Mouse (Mus musculus) cerebellum, adult 9-10 months (tissue): ENCODE results near the gene Tff2.

Source experiments
- DNase-seq: peaks from one replicate; pipeline ENCODE4 v3.0.0; 2022

The Tff2 gene

DNA sequence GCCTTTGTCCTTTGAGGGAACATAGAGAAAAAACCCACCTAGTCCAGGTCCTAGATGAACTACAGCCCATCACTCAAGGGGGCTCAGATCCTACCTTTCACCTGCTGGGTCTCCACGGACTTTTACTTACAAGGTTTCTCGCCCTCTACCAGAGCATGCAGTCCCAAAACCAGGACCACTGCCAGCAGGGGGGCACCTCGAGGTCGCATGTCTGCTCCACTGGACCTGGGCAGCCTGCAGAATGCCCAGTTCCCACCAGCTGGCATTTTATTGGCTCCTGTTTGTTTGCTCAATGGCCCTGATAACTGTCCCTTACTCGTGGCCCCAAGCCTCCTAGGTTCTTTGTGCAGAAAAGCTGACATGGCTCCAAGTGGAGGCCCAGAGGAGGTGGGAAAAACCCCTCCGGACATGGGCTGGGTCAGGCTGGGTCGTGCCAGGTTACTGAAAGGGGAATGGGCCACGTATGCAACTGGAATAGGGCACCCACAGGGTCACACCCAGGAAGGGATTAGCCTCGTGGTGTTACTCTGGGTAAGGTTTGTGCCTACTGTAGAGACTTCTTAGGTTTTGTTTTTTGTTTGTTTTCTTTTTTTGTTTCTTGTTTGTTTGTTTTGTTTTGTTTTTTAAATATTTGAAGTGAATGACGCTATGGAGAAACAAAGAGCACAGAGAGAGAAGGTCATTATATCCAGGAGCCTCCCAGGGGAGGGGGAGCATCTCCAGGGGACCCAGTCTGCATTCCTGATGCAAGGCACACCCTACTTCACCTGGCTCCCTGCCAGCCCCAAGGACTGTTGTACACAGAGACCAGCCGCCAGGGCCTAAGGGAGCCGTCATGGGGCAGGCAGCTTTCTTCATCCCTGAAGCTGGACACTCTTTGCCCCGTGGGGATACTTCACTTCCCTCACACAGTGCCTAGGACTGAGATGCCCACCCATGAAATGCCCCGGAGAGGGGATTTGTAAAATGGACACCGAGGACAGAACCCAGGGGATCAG lies at the start of gene Tff2:
TSS of gene Tff2 (minus strand) at position 243 of the 998 bp plus-strand sequence.
- no peak for DNase-seq

DNA sequence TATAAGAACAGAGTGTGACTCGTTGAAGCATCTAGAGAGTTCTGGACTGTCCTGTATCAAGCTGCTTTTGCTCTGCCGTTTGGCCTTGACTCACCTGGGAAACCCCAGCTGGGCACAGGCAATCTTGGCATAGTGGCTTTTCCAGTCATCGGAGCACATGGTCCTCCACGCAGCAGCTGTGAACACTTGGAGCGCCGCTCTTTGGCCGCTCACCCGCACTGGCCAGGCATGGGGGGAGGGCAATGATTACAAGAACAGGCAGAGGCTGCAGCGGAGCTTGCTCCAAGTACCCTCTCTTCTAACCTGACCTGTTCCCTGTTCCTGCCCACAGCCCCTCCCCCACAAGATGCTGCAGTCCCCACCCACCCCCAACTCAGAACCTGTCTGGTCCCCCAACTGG lies 49.3 kb upstream of the Tff2 start:
- DNase-seq = no peak

DNA sequence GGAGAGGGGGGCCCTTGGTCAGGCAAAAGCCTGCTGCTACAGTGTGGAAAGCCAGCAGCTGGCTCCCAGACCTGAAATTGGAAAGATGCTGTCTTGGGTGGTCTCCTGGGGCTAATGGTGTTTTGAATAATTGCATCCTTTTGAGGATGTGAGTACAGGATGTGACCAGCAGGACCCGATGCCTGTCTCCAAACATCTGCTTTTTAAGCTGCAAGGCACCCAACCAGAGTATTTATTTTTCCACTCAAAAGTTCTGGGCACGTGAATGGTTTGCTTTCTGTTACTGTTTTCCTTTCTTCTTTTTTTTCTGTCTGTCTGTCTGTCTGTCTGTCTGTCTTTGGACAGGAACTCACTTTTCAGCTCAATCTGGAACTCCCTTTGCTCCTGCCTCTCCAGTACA lies 48.6 kb upstream of the Tff2 start:
- no peak for DNase-seq

DNA sequence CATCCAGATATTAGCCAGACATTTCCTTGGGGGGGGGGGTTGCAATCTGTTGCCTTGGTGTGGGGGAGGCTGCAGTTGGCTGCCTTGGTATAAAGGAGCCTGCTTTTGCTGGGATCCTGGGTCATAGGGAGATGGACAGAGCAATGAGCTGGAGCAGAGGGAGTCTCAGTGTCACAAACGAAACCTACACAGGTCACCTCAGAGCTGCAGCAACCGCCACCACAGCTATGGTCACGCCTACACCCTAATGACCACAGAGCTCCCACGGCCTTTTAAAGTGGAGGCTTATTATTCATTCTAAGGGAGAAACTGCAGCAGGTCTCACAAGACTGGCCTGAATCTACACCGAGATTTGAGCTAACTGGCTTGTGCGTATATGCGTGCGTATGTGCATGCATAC lies 47.7 kb upstream of the Tff2 start:
- DNase-seq = no peak

DNA sequence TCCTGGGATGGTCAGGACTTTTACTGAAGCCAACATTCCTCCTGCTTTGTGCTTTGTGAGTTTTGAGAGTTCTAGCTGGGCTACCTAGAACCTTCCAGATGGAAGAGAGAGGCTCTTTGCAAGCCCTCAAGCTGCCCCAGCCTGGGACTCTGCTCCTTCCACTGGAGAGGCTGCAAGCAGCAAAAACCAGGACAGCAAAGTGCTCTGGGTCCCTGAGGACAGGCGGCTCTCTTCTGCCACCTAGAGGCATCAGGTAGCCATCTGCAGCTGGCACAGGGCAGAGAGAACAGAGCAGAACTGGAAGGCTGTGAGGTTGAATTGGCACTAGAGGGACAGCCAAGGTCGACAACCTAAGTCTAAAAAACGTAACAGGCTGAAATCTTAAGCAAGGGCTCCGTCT lies 43.3 kb upstream of the Tff2 start:
- peak; percentile 87 for DNase-seq

DNA sequence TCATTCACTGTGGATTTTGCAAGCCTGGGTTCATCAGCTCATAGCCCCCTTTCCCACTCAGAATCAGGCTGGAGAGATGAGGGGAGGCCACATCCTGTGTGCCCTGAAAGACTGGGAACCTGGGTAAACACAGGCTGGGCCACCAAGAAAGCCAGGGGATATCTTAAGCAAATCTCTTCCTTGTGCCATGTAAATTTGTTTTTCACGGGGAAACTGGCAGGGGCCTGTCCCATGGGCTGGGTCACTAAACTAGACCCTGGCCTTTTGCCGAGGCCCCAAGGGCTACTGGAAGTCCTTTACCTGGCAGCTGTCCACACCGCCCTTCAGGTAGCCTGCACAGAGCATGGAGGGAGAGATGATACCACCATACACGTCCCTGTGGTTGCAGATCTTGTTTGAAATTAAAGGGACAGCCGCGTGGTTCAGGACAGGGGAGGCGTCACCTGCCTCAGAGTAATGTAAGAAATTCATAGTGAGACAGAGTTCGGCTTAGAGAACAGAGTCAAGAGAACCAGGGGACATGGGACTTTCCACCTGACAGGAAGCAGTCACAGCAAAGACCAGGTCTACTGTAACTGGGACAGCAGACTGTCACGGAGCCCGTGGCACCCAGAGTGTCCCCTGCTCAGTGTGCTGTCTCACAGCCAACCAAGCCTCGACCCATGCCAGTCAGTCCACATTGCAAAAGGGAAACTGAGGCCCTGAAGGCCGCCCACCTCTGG lies 40.3 kb upstream of the Tff2 start:
- DNase-seq = no peak

DNA sequence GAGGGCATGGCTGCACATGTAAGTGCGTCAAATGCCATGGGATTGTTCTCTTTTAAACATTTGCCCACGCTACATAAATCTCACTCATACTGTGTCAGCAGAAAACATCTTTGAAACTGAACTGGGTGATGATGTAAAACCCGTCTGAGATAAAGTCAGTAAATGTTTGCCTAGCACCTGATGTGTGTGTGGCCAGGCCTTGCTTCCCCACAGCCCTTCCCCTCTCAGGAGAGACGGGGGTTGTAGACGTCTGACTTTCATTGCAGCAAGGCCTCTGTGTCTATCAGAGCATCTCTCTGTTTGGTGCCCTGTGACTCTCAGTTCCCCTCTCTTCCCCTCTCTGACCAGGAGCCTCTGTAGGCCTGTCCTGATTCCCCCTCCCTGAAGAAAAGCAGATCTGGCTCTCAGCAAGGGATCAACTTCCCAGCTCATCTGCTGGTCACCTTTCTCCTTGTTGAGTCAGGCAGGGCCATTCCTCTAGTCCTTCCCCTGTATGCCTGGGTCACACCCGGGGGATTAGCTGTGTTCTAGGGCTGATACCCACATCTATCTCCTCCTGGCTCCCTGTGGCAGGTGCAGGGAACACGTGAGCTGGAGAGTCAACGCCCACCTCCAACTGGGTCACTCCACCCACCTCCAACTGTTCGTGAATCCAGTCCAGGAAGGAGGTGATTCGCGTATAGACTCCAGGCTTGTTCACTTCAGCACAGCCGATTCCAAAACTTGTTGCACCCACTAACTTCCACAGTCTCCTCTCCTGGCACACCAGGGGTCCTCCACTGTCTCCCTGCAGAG lies 39.3 kb upstream of the Tff2 start:
- peak; percentile 54 for DNase-seq

DNA sequence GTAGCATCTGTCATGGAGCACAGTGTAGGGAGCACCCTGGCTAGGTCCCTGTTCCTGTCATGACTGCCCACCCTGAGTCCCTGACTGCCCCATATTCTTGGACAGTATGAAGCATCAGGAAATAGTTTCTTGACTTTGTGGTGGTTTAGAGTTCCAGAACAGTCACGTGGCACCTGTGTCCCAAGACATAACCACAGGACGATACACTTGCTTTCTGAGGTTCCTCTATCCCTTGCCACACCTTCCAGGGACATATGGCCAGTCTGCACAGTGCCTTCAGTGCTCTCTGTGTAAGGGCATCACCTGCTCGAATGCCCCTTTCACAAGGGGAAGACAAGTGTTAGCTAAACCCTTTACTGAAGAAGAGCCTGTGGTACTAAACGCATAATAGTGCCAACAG lies 37.4 kb upstream of the Tff2 start:
- no peak for DNase-seq

DNA sequence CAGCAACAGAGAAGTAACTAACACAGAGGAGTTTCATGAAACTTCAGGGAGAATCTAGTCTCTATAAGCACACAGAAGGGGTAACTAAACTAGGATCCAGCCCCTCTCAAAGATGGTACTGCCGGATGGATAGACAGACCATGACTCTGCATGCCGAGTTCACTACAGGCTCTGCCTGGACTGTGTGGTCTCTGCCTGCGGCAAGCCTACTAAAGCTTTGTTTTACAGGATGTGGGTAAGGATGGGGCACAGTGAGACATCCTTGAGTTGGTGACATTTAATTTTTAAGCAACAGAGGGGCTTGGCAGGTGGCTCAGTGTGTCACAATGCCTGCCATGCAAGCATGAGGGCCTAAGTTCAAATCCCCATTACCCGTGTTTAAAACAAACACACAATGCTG lies 32.2 kb upstream of the Tff2 start:
- DNase-seq = no peak

DNA sequence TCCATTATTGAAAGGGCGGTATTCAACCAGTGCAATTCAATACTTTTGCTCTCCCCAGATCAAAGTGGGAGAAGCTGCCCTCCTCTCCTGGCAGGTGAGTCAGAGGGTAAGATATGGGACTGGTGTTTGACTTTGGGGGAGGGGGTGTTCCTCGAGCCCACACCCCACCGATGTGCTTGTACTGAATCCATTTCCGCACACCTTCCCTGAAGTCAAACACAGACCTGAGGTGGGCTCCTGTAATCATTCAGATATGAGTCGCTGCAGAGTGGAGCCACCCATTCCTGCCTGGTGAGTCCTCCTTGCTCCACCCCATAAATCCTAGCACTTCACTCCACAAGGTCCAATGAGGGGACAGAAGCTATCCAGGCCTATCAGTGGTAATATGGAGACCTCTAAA lies 25.7 kb upstream of the Tff2 start:
- DNase-seq = no peak

DNA sequence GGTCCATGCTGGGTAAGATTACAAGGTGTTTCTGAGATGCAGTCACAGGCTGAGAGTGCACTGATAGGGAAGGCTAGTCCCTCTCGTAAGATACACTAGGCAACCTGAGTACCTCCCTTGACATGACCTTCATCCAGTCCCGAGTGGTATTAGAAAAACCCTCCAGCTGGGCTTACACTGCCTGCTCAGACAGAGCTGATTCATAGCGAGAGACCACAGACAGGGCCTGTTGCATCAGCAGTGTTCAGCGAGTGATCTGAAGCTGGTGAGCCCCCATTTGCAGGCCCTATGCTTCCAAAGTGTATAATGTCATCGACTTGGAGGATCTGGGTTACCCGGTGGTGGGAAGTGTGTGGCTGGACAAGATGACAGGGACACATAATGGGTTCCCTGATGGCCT lies 21.0 kb upstream of the Tff2 start, which contains the start of gene Tff1:
TSS of gene Tff1 (minus strand) at position 151 of the 400 bp plus-strand sequence.
- DNase-seq = no peak

DNA sequence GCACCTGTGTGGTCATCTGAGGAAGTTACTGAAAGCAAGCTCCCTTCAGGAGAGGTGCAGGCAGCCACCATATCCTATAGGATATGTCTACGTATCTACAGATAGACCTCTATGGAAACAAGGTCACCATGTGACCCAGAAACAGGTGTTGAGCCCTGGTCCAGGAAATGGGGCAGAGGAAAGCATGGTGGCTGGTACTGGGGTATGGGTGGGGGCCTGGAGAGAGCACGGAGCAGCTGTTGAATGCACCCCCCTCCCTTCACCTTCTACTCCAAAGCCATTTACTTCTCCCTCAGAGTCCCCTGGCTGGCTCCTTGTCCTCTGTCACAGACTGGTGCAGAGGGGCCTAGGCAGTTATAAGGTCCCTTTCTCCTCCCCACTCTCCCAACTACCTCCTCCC lies 19.7 kb upstream of the Tff2 start:
- no peak for DNase-seq

DNA sequence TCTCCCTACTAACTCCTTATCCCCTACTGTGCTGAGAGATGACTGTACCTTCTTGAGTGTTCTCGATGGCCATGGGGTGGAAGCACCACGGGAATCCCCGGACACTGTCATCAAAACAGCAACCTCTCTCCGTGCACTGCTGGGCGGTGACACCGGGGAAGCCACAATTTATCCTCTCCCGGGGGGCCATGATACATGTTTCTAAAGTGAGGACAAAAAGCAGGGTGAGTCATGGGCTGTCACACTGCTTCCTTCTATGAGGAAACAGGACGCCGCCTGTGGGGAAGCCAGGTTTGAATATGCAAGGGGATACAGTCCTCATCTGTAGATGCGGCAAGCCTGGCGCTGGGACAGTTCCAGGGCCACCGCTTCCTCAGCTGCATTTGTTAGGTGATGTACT lies 18.5 kb upstream of the Tff2 start:
- DNase-seq = no peak

DNA sequence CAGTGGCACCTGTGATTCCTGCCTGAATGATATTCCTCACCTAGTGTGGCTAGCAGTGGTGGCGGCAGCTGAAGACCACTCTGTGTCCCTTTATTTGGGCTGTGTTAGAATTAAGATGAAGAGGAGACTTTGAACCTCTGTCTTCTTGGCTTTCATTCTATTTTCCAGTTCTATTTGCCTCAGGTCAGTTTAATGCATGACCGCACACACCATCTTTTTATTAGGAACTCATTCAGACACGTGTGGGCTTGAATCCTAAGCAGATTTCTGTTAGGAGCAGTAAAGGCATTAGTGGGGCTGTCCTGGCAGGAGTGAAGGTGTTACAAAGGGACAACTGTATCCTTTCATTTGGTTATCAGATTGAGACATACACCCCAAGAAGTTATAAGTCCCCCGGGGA lies 16.2 kb upstream of the Tff2 start:
- no peak for DNase-seq

DNA sequence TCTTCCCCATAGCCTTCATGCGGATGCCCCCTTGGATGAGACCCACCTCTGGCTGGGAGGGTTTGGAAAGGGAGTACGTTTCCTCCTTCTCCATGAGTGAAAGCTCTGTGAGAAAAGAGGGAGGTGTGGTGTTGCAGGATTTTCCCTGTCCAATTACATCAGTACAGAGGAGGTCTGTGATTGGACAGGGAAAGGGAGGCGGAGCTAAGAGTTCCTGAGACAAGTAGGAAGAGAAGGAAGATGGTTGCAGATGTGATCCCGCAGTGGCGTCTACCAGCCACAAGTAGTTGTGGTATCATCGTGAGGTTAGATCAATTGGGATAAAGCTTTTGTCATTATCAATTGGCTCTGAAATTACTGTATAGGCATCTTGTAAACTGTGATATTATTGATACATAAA lies 13.8 kb upstream of the Tff2 start:
- no peak for DNase-seq

DNA sequence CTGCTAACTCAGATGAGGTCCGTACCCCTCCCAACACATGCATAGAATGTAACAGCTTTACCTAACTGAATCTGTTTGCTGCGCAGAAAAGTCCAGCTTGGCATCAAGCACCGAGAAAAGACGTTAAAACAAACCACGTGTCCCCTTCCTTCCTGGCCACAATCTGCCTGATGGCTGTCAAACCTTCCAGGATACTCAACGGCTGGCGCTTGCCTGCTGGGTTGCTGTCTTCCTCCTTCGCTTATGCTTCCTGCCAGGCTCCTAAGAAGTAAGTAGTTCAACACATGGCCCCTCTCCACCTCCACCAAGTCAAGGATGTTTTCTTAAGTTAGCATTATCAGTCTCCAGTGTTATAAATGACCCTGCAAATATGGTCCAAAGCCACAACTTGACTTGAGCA lies 9.7 kb upstream of the Tff2 start:
- DNase-seq = no peak

DNA sequence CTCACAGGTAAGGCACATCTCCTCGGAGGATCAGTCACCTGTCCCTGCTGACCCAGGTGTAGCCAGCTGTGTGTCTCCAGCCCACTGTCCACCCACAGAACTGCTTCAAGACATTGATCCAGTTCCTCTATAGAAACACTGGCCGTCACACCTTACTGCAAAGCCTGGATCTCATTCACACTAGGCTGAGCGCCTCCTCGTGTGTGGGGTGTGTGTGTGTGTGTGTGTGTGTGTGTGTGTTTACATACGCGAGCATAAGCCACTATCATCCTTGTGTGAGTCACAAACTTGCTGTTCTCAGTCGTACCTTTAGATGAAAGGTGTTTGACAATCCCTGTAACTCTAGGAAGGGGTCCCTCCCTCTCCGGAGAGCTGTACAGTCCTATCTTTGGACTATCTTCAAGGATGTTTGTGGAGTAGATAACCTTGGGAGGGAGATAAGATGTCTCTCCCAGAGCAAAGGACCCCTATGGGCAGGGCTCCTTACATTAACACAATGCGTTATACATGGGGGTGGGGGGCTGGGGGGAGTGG lies 9.0 kb upstream of the Tff2 start:
- DNase-seq = no peak

DNA sequence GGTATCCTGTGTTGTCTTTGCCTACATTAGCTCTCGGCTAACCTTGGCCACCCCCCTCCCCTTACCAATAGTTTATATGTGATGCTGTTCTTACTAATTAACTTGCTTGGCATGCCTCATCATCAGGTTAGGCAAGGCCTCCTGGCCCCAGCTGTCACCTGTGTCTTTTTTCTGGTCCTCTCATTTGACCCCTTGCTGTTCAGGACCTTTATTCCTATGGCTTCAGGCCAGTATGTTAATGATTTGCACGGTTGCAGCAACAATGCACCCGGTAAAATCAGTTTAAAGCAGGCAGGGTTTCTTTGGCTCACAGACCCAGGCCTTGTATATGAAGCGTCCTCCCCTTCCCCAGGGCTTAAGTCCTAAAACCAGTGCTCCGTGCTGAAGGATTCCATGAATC lies 8.4 kb upstream of the Tff2 start:
- DNase-seq = no peak

DNA sequence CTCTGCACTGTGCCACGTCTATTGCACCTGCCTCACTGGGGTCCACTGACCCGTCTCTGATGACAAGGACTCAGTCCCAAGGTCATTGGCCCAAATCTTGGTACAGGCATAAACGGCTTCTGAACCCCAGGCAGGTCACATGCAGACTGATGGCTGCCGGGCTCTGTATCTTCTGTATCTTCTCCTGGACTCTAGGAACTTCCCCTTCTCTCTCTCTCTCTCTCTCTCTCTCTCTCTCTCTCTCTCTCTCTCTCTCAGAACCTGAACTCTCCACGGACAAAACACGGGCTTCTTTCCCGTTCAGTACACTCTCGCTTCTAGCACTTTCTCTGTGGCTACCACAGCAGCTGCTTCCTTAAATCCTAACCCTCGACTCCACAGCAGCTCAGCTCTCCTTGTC lies 1.9 kb upstream of the Tff2 start:
- DNase-seq = no peak

DNA sequence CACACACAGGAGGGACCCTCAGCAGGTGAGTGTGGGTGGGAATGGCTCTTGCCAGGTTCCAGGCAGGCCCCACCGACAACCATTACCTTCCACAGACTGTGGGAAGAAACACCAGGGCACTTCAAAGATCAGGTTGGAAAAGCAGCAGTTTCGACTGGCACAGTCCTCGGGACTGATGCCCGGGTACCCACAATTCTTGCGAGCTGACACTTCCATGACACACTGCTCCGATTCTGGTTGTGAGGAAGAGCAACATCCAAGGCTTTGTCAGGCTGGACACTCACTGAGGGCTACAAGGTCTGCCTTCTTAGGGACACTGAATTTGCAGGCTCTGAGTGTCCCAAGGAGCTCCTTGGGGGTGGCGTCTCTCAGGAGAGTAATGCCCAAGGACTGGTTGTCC lies 2.0 kb downstream of the Tff2 start:
- no peak for DNase-seq

DNA sequence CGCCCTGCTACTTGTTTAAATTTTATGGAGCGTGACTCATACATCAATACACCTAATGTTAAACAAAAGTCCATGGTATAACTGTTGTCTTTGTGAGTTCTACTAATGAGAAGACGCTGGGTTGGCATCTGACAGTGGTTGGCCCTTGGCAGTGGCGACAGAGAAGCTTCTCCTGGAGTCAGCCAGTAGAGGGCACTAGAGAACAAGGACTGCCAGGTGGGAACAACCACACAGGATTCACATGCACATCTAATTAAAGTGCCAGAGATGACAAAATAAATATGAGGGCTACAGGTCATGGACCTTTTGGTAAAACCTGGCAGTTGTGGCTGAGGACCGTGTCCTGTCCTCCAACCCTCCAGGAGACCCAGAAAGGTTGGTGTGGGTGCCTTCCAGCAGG lies 5.7 kb downstream of the Tff2 start:
- peak; percentile 88 for DNase-seq

DNA sequence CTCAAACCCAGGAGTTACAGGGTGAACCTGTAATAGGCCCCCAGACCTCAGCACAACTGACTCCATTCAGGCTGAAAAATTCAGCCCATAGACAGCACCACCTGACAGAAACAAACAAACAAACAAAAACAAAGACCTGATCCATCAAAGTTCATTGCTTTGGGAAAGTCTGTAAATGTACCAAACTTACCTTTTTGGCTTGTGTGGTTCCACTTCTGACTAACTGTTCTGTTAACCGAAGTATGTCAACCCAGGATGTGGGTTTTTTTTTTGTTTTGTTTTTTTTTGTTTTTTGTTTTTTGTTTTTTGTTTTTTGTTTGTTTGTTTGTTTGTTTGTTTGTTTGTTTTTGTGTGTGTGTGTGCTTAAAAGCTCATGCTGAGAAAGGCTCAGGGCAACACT lies 7.3 kb downstream of the Tff2 start:
- DNase-seq = no peak

DNA sequence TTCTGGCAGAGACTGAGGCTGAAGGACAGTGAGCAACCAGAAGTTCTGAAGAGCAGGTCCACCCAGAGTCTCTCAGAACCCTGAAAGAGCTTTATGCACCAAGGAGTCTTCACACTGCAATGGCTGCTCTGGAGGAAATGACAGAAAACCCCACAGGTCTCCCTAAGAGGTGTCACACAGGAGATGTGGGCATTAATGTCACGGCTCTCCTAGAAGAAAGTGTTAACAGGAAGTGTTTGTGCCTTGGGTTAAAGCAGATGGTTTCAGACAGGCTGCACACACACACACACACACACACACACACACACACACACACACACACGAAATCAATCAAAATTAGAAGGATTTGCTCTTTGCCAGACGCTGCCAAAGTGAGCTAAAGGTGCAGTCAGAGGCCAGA lies 7.8 kb downstream of the Tff2 start:
- DNase-seq = peak; percentile 13
